Mouse (Mus musculus): ENCODE data around the gene Tenm3.

- TF ChIP-seq CTCF (IDR thresholded peaks at IDR 0.05; ENCODE audit: low read depth, low read length) (no peak), GATA1 (IDR thresholded peaks at IDR 0.05; ENCODE audit: borderline replicate concordance, low read length) (no peak), TAL1 (conservative IDR thresholded peaks at IDR 0.05; ENCODE audit: low read depth, low read length) (no peak), GATA2 (IDR thresholded peaks at IDR 0.05; ENCODE audit: borderline replicate concordance, low read depth, low read length) (no peak), POLR2AphosphoS5 (IDR thresholded peaks at IDR 0.05; ENCODE audit: insufficient replicate concordance, low read depth, low read length) (no peak)
Observed at GRCm38 (mm10) chr8:48844961-48845360, 1.2 kb upstream of the Tenm3 start.

Measured in G1E (cell line).